Mouse (Mus musculus) kidney, postnatal 0 days (tissue): ENCODE data around the gene Fhod1. TPM values are rescaled to one million over a fixed set of nuclear protein-coding genes. Genes with fewer than 3 reads are reported as not detected.

Experiments
- ATAC-seq: fragments of 200-750 bp; cut with Nextera tagmentation; replicated peaks from 2 replicates; pipeline ENCODE4 v1.8.0; 2017; ENCODE audit warnings: low read depth, moderate number of reproducible peaks, moderate TSS enrichment, moderate library complexity; ENCODE audit not compliant: low FRiP score
- DNase-seq: peaks from one replicate; pipeline ENCODE4 v3.0.0-alpha.2; 2016; ENCODE audit warnings: low spot score
- H3K27ac ChIP-seq: fragments of 300-500 bp; sonication (generic); 2 replicates; pipeline ENCODE4 v1.5.1; 2014; ENCODE audit warnings: mild to moderate bottlenecking
- H3K27me3 ChIP-seq: fragments of 300-500 bp; sonication (generic); 2 replicates; pipeline ENCODE4 v1.6.1; 2014; ENCODE audit warnings: low read length, mixed read lengths; ENCODE audit not compliant: insufficient read depth
- H3K36me3 ChIP-seq: fragments of 300-500 bp; sonication (generic); 2 replicates; pipeline ENCODE4 v1.6.1; 2014; ENCODE audit warnings: low read length, mixed read lengths; ENCODE audit not compliant: insufficient read depth
- H3K4me1 ChIP-seq: fragments of 300-500 bp; sonication (generic); replicated peaks from 2 replicates; pipeline ENCODE4 v1.6.1; 2014; ENCODE audit warnings: antibody characterized with exemption, low read length, mixed read lengths; ENCODE audit not compliant: insufficient read depth
- H3K4me2 ChIP-seq: fragments of 300-500 bp; sonication (generic); 2 replicates; pipeline ENCODE4 v1.6.1; 2014; ENCODE audit warnings: mild to moderate bottlenecking, low read length, moderate library complexity, mixed read lengths
- H3K4me3 ChIP-seq: fragments of 300-500 bp; sonication (generic); replicated peaks from 2 replicates; pipeline ENCODE4 v1.5.1; 2014; ENCODE audit warnings: low read depth, low read length
- H3K9ac ChIP-seq: fragments of 300-500 bp; sonication (generic); 2 replicates; pipeline ENCODE4 v1.6.1; 2014; ENCODE audit warnings: low read depth, low read length
- H3K9me3 ChIP-seq: fragments of 300-500 bp; sonication (generic); replicated peaks from 2 replicates; pipeline ENCODE4 v1.6.1; 2016; ENCODE audit warnings: low read length, inconsistent platforms, mixed read lengths
- CTCF ChIP-seq: IDR thresholded peaks from 2 replicates; pipeline ENCODE4 v1.5.1; 2016; ENCODE audit warnings: antibody characterized with exemption, low read depth, mild to moderate bottlenecking, moderate library complexity
- WGBS: fragments of 180-500 bp; shearing (Covaris S2); extraction: QIAGEN DNeasy Blood & Tissue Kit; methylation state at CpG from one replicate; pipeline ENCODE4 v1.1.7; 2014; 5-methylcytosine and 5-hydroxymethylcytosine counted together
- polyA plus RNA-seq: library from polyadenylated mRNA; unstranded; fragments of >200 nt; fragmentation: Nextera tagmentation; extraction: Ambion mirVana; gene quantifications from 2 replicates; pipeline ENCODE4 v1.2.1, GENCODE M21; 2015

Fhod1 gene
- polyA plus RNA-seq, 1 experiment from 2014 or later, result 1.8 TPM

GRCm38 (mm10) chr8:105380308-105380707 lies 32.6 kb upstream of the Fhod1 start:
- Histone ChIP-seq H3K9me3 (no peaks in the 10 kb centered on the region), H3K9ac (no peak overlapping the region), H3K27me3 (no peaks in the 10 kb centered on the region), H3K4me3 (no peak overlapping the region), H3K36me3 (no peaks in the 10 kb centered on the region), H3K27ac (no peak overlapping the region), H3K4me1 (peaks cover 11% of the 10 kb centered on the region; the same call in 1 of the 2 replicates), H3K4me2 (no peak overlapping the region)
- no peak for ATAC-seq
- no peak for DNase-seq
- 81% methylated on average over 12 of the region's 12 CpGs for WGBS
- no peak for TF ChIP-seq CTCF

- no peak for TF ChIP-seq CTCF
- H3K9me3 ChIP-seq, result no peaks in the 10 kb centered on the region
- H3K4me1 ChIP-seq, result peaks cover 11% of the 10 kb centered on the region; the same call in 1 of the 2 replicates
- DNase-seq (peak; percentile 43), ATAC-seq (peak; percentile 52; the same call in 1 of the 2 replicates)
- H3K36me3 ChIP-seq, result no peaks in the 10 kb centered on the region
- no peak overlapping the region for H3K27ac ChIP-seq
- WGBS, result 50% methylated on average over 19 of the region's 19 CpGs
- H3K27me3 ChIP-seq, result no peaks in the 10 kb centered on the region
- H3K4me2 ChIP-seq, result no peak overlapping the region
- no peak overlapping the region for H3K9ac ChIP-seq
- no peak overlapping the region for H3K4me3 ChIP-seq
Observed at GRCm38 (mm10) chr8:105378673-105379072, 30.9 kb upstream of the Fhod1 start.

- Histone ChIP-seq H3K9ac (no peak overlapping the region), H3K27ac (no peak overlapping the region), H3K4me3 (no peak overlapping the region), H3K27me3 (no peaks in the 10 kb centered on the region), H3K36me3 (no peaks in the 10 kb centered on the region), H3K4me1 (peaks cover 11% of the 10 kb centered on the region; the same call in 1 of the 2 replicates), H3K4me2 (peak overlapping the region; percentile 50), H3K9me3 (no peaks in the 10 kb centered on the region)
- DNase-seq (peak; percentile 62), ATAC-seq (peak; percentile 59)
- peak; percentile 68 for TF ChIP-seq CTCF
- WGBS, result 36% methylated on average over 33 of the region's 33 CpGs
Observed at GRCm38 (mm10) chr8:105374513-105374966, 26.8 kb upstream of the Fhod1 start.

GRCm38 (mm10) chr8:105373032-105373431 lies 25.3 kb upstream of the Fhod1 start, which contains the start of gene Plekhg4:
Gene Plekhg4 (plus strand): TSS chr8:105373274.
- Histone ChIP-seq H3K4me1 (0 out of 2 replicates have a peak, but pooled peaks cover 3% of the 10 kb centered on the region), H3K27ac (no peak within 1 kb of the TSS), H3K4me2 (no peak within 1 kb of the TSS), H3K4me3 (no peak within 1 kb of the TSS), H3K27me3 (no peaks in the 10 kb centered on the region), H3K9ac (no peak within 1 kb of the TSS), H3K9me3 (no peaks in the 10 kb centered on the region), H3K36me3 (no peaks in the 10 kb centered on the region)
- no peak for TF ChIP-seq CTCF
- no peak for ATAC-seq
- no peak for DNase-seq
- WGBS, result 47% methylated on average over 2 of the region's 2 CpGs

GRCm38 (mm10) chr8:105372473-105372872 lies 24.7 kb upstream of the Fhod1 start:
- 83% methylated on average over 8 of the region's 9 CpGs for WGBS
- H3K27ac ChIP-seq, result no peak overlapping the region
- ATAC-seq, result no peak

GRCm38 (mm10) chr8:105367107-105367506 lies 19.4 kb upstream of the Fhod1 start:
- no peaks in the 10 kb centered on the region for H3K9me3 ChIP-seq
- H3K4me2 ChIP-seq, result no peak overlapping the region
- H3K9ac ChIP-seq, result no peak overlapping the region
- H3K27me3 ChIP-seq, result no peaks in the 10 kb centered on the region
- no peak overlapping the region for H3K4me3 ChIP-seq
- ATAC-seq (no peak), DNase-seq (peak; percentile 64)
- peak; percentile 68 for TF ChIP-seq CTCF
- H3K27ac ChIP-seq, result no peak overlapping the region
- no peaks in the 10 kb centered on the region for H3K4me1 ChIP-seq
- no peaks in the 10 kb centered on the region for H3K36me3 ChIP-seq
- 72% methylated on average over 2 of the region's 2 CpGs for WGBS

More at GRCm38 (mm10) chr8:105372473-105372872, 24.7 kb upstream of the Fhod1 start:
- no peak for TF ChIP-seq CTCF
- H3K9ac ChIP-seq, result no peak overlapping the region
- no peak overlapping the region for H3K4me3 ChIP-seq
- no peak for DNase-seq
- H3K4me2 ChIP-seq, result no peak overlapping the region
- H3K4me1 ChIP-seq, result 0 out of 2 replicates have a peak, but pooled peaks cover 3% of the 10 kb centered on the region
- no peaks in the 10 kb centered on the region for H3K9me3 ChIP-seq
- H3K36me3 ChIP-seq, result no peaks in the 10 kb centered on the region
- no peaks in the 10 kb centered on the region for H3K27me3 ChIP-seq
